Mouse (Mus musculus): ENCODE results near the gene Tub. TPM values are rescaled to one million over a fixed set of nuclear protein-coding genes. Genes with fewer than 3 reads are reported as not detected.

Tub gene
- polyA plus RNA-seq, 1 experiment = 0.01 TPM

DNA sequence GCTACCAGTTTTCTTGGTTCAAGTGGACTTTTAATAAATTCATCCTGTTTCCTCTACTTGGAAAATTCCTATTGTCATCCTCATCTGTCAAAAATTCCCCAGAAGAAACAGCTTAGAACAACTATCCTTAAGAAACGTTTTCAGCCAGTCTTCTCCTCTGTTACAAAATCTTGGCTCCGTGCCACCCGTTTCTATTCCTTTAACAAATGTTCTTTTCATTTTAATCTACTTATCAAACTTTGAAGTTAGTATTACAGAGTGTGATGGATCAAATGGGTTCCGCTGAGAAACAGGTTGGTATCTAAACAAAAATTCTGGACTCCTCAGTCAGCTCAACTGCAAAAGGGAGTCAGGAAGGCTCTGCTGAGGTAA, 133.7 kb downstream of the Tub start:
- no peaks in the 10 kb centered on the region for H3K36me3 ChIP-seq (ENCODE audit: control insufficient read depth, insufficient read depth)
- no peak overlapping the region for H3ac ChIP-seq (ENCODE audit: control insufficient read depth, insufficient read length, low read depth)
- TF ChIP-seq MAX (IDR thresholded peaks at IDR 0.05) (no peak), CTCF (IDR thresholded peaks at IDR 0.05; ENCODE audit: control insufficient read depth, insufficient read depth, insufficient read length) (no peak), MYOD1 (IDR thresholded peaks at IDR 0.05; ENCODE audit: control insufficient read depth, insufficient read length, low read depth) (no peak), MYOG (IDR thresholded peaks at IDR 0.05; ENCODE audit: control insufficient read depth, extremely low read depth, insufficient read length) (no peak), CEBPB (IDR thresholded peaks at IDR 0.05; ENCODE audit: low read depth) (no peak), FOSL1 (IDR thresholded peaks at IDR 0.05; ENCODE audit: insufficient read depth, low read length, poor library complexity, severe bottlenecking) (no peak), USF1 (IDR thresholded peaks at IDR 0.05; ENCODE audit: low read depth) (no peak)
- no peaks in the 10 kb centered on the region for H3K79me2 ChIP-seq (ENCODE audit: control insufficient read depth, insufficient read depth)
- H3K27me3 ChIP-seq (ENCODE audit: control insufficient read depth, insufficient read depth, insufficient read length) = no peaks in the 10 kb centered on the region
- no peak overlapping the region for H3K4me3 ChIP-seq (ENCODE audit: insufficient read depth, poor library complexity, severe bottlenecking)
- H3K79me3 ChIP-seq (ENCODE audit: low read depth) = no peaks in the 10 kb centered on the region

Other genes starting within 250 kb of the Tub start
- not detected for gene Olfr512, start 237.0 kb upstream of the Tub start, polyA plus RNA-seq (2012; fragmentation: generic; extraction: Trizol)
- not detected for gene Olfr513, start 199.4 kb upstream of the Tub start, polyA plus RNA-seq (2012; fragmentation: generic; extraction: Trizol)
- not detected for gene Olfr514, start 124.3 kb upstream of the Tub start, polyA plus RNA-seq (2012; fragmentation: generic; extraction: Trizol)
- not detected for gene Olfr516, start 99.8 kb upstream of the Tub start, polyA plus RNA-seq (2012; fragmentation: generic; extraction: Trizol)
- gene Olfr517, start 78.0 kb upstream of the Tub start, polyA plus RNA-seq (2012; fragmentation: generic; extraction: Trizol) = not detected
- gene Olfr518, start 65.3 kb upstream of the Tub start, polyA plus RNA-seq (2012; fragmentation: generic; extraction: Trizol) = not detected
- gene Olfr519, start 55.9 kb upstream of the Tub start, polyA plus RNA-seq (2012; fragmentation: generic; extraction: Trizol) = not detected
- gene Nlrp10, start 20.2 kb upstream of the Tub start, polyA plus RNA-seq (2012; fragmentation: generic; extraction: Trizol) = 0.02 TPM
- gene Eif3f, start 15.9 kb upstream of the Tub start, polyA plus RNA-seq (2012; fragmentation: generic; extraction: Trizol) = 191 TPM
- not detected for gene Ric3, start 133.0 kb downstream of the Tub start, polyA plus RNA-seq (2012; fragmentation: generic; extraction: Trizol)
- 0.09 TPM for gene Lmo1, start 224.9 kb downstream of the Tub start, polyA plus RNA-seq (2012; fragmentation: generic; extraction: Trizol)

Data from C2C12 (cell line).